Mouse (Mus musculus): ENCODE data around the gene Cdhr3. TPM values are rescaled to one million over a fixed set of nuclear protein-coding genes. Genes with fewer than 3 reads are reported as not detected.
"Not testable (repeated sequence)": the region's sequence is repeated elsewhere in the genome, so short reads cannot be mapped to it uniquely, and the experiment has no call there.

Cdhr3 gene
- polyA plus RNA-seq, 1 experiment from 2014 or later: 0.20 TPM

DNA sequence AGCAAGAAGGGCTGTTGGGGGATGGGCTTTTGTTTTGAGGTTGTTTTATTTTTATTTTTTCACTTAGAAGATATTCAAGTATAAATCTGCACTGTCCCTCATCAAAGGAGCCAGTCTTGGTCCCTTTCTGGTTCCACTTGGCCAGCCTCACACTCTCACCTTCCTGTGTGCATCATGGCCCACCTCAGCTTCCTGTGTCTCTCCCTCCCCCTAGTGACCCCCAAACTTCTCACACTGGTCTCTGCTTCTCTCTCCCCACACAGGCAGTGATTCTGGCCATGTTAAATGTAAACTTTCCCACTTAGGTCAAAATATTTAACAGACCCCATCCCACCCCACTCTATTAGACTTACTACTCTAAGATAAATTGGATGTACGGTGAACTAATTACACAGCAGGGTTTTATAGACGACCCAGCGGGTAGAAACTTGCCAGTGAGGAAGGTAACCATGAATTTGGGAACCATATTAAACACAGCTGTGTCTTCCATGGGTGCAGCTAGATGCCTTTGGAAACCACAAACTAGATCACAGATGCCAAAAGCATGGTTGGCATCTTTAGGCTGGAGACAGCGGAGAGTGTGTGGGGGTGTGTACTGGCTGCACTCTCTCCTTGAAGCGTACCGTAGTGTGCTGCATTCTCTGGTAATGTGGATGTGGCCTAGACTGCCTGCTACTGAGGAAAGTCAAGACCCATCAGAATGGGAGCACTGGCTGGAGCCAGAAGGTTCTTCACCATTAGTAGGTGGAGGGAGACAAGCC is 83.3 kb downstream of the Cdhr3 start:
- peaks cover 7% of the 10 kb centered on the region for H3K4me1 ChIP-seq
- no peak overlapping the region for H3K9ac ChIP-seq (replicated peaks)
- 78% methylated on average over 6 of the region's 6 CpGs for WGBS
- H3K9me3 ChIP-seq: no peaks in the 10 kb centered on the region
- no peaks in the 10 kb centered on the region for H3K27me3 ChIP-seq
- H3K36me3 ChIP-seq: no peaks in the 10 kb centered on the region
- H3K27ac ChIP-seq (replicated peaks): no peak overlapping the region
- ATAC-seq (replicated peaks): no peak
- H3K4me3 ChIP-seq: no peak overlapping the region
- no peak overlapping the region for H3K4me2 ChIP-seq (replicated peaks)

DNA sequence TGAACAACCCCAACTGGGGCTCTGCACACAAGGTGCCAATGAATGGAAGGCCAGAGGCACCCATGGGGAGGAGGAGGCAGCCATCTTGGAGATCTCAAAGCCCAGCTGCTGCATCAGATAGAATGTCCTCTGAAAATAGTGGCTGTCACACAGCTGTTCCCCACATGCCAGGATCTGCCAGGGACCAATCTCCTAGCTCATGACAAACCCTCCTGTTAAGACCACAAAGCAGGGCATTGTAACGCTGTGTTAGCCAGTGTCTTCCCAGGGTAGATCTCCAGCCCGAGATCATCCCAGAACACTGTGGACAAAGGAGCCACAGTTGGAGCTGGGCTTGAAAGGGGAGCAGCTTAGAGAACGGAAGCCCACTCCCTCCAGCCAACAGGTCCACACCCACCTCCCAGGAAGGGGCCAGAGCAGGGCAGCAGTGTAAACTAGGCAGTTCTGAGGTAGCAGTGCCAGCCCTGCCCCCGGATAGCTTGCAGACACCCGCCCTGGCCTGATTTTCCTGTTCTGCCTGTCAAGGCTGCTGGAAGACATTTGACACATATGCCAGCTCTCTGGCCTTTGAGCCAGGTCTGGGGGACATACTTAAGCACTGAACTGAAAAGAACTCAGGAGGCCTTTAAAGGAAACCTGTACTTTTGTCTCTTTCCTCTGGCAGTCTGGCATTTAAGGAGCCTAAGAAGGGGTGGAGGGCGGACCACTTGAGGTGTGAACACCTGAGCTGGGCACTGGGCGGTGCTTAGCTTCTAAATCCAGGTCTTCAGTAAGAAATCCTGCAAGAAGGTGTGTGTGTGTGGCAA is 84.2 kb downstream of the Cdhr3 start:
- 53% methylated on average over 7 of the region's 7 CpGs for WGBS
- no peak overlapping the region for H3K4me2 ChIP-seq (replicated peaks)
- H3K9ac ChIP-seq (replicated peaks): no peak overlapping the region
- H3K4me1 ChIP-seq: no peaks in the 10 kb centered on the region
- H3K27me3 ChIP-seq: no peaks in the 10 kb centered on the region
- H3K27ac ChIP-seq (replicated peaks): no peak overlapping the region
- no peaks in the 10 kb centered on the region for H3K36me3 ChIP-seq
- no peaks in the 10 kb centered on the region for H3K9me3 ChIP-seq
- ATAC-seq (replicated peaks): no peak
- H3K4me3 ChIP-seq: no peak overlapping the region

DNA sequence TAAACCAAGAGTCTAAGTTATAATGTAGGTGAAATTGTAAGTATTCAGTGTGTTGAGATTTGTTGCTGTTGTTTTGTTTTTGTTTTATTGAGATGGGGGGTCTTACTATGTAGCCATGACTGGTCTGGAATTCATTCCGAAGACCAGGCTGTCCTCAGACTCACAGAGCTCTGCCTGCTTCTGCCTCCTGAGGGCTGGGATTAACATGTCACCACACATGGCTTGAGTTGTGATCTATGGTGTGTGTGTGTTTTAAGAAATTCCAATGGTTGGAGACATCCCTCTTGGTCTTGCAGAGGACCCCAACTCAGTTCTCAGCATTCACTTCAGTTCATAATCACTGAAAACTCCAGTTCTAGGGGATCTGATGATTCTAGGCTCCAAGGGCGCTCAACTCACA is 85.5 kb downstream of the Cdhr3 start:
- Histone ChIP-seq H3K4me1 (no peaks in the 10 kb centered on the region), H3K27me3 (no peaks in the 10 kb centered on the region), H3K36me3 (no peaks in the 10 kb centered on the region), H3K27ac (replicated peaks) (no peak overlapping the region), H3K9me3 (no peaks in the 10 kb centered on the region), H3K4me3 (no peak overlapping the region), H3K9ac (replicated peaks) (no peak overlapping the region), H3K4me2 (replicated peaks) (no peak overlapping the region)
- no peak for ATAC-seq (replicated peaks)
- WGBS: 90% methylated on average over 2 of the region's 2 CpGs

DNA sequence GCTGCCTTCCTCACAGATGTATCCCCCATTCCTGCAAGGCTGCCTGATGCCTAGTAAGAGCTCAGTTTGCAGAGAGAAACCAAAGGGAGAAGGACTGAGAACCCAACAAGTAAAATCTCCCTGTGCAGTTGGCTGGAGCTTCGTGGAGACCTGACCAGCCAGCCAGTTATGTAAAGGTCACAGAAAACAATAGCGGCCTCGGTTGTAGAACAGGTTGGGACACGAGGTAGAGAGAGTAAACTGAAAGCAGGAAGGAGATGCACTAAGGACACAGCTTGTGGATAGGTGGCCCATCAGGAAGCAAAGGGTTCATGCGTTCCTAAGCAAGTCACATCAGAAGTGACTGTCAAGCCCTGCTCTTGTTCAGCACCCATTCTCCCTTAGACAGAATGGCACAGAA is 86.8 kb downstream of the Cdhr3 start:
- no peak for ATAC-seq (replicated peaks)
- no peak overlapping the region for H3K27ac ChIP-seq (replicated peaks)
- H3K4me1 ChIP-seq: no peaks in the 10 kb centered on the region
- H3K27me3 ChIP-seq: no peaks in the 10 kb centered on the region
- no peaks in the 10 kb centered on the region for H3K36me3 ChIP-seq
- no peak overlapping the region for H3K4me2 ChIP-seq (replicated peaks)
- H3K4me3 ChIP-seq: no peak overlapping the region
- H3K9me3 ChIP-seq: no peaks in the 10 kb centered on the region
- H3K9ac ChIP-seq (replicated peaks): no peak overlapping the region
- 86% methylated on average over 5 of the region's 5 CpGs for WGBS

DNA sequence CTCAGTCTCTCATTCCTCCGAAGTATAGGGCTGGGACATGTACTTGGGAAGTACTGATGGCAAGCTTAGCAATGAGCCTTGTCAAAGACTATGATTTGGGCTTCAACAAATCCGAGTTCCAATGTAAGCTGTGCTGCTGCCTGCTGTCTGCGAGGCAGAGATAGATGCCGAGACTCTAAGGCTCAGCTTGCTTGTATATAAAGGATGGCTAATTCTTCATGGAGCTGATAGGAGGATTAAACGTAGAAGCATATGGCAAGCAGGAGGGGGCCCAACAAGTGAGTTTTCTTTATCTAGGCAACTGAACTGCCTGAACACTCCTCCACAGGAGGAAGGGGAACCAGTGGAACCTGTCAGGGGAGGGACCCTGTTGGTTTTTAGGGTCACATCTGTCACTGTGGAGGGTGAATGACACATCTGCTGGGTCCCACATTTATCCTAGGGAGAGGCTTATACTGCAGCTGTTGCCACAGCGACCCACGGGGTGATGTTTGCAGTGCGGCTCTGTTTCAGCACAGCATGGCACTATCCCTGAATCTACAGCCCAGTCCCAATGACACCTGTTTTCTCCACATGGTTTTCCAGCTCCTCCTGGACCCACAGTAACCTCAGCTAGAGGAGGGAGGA is 89.2 kb downstream of the Cdhr3 start:
- Histone ChIP-seq H3K4me2 (replicated peaks) (no peak overlapping the region), H3K4me1 (no peaks in the 10 kb centered on the region), H3K27me3 (no peaks in the 10 kb centered on the region), H3K9me3 (no peaks in the 10 kb centered on the region), H3K36me3 (no peaks in the 10 kb centered on the region), H3K4me3 (no peak overlapping the region), H3K27ac (replicated peaks) (no peak overlapping the region), H3K9ac (replicated peaks) (no peak overlapping the region)
- 0 out of 2 replicates have a peak, but pooled peaks have one; percentile 9 for ATAC-seq (replicated peaks)
- 69% methylated on average over 8 of the region's 8 CpGs for WGBS

DNA sequence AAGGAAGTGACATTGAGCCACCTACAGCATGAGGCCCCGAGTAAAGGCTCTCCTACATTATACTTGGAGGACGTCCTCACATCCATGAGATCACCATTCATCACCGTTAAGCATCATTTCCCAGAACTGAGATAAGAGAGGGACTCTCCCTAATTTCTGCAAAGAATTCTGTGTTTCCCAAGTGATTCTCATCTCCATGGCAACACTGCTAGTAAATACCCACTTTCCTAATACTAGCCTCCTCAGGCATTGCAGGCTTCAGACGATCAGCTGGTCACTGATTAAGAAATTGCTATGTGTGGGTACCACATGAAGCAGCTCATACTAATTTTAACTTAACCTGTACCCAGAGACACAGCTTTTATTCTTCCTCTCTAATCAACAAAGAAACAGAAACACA is 92.3 kb downstream of the Cdhr3 start:
- Histone ChIP-seq H3K4me1 (no peaks in the 10 kb centered on the region), H3K4me3 (no peak overlapping the region), H3K27ac (replicated peaks) (no peak overlapping the region), H3K36me3 (no peaks in the 10 kb centered on the region), H3K4me2 (replicated peaks) (no peak overlapping the region), H3K9ac (replicated peaks) (no peak overlapping the region), H3K9me3 (no peaks in the 10 kb centered on the region), H3K27me3 (no peaks in the 10 kb centered on the region)
- 58% methylated on average over 4 of the region's 4 CpGs for WGBS
- 0 out of 2 replicates have a peak, but pooled peaks have one; percentile 36 for ATAC-seq (replicated peaks)

DNA sequence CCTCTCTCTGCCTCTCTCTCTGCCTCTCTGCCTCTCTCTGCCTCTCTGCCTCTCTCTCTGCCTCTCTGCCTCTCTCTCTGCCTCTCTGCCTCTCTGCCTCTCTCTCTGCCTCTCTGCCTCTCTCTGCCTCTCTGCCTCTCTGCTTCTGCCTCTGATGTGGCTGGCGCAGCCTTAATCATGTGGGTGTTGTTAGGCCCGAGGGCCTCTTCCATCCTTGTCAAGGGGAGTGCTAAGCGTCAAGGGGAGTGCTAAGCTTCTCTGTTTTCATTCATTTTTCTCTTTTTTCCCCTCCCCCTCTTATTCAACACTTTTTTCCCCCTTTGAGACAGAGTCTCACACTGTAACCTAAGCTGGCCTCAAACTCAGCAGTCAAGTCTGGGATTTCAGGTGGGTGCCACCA is 92.9 kb downstream of the Cdhr3 start:
- H3K36me3 ChIP-seq; H3K27me3 ChIP-seq; H3K4me2 ChIP-seq (replicated peaks); ATAC-seq (replicated peaks); H3K27ac ChIP-seq (replicated peaks); H3K9me3 ChIP-seq; H3K4me1 ChIP-seq; H3K9ac ChIP-seq (replicated peaks); H3K4me3 ChIP-seq: not testable (repeated sequence)
- WGBS: 36% methylated on average over 3 of the region's 3 CpGs

DNA sequence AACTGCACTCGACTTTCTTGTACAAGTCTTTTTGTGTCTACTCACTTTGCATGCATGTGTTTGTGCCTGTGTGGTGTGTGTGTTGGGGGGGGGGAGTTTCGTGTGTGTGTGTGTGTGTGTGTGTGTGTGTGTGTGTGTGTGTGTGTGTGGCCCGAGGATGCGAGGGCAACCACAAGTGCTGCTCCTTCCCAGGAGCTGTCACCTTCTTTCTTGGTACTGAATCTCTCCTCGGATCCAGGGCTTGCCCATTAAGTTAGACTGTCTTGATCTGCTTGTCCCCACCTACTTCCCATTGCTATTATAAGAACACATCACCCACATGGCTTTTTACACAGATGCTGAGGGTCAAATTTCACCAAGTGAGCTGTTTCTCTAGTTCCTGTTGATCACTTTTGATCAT is 93.9 kb downstream of the Cdhr3 start:
- WGBS: 83% methylated on average over 5 of the region's 5 CpGs
- no peak overlapping the region for H3K4me2 ChIP-seq (replicated peaks)
- no peak overlapping the region for H3K27ac ChIP-seq (replicated peaks)
- H3K27me3 ChIP-seq: no peaks in the 10 kb centered on the region
- no peaks in the 10 kb centered on the region for H3K4me1 ChIP-seq
- ATAC-seq (replicated peaks): no peak
- H3K9me3 ChIP-seq: no peaks in the 10 kb centered on the region
- H3K9ac ChIP-seq (replicated peaks): no peak overlapping the region
- no peaks in the 10 kb centered on the region for H3K36me3 ChIP-seq
- no peak overlapping the region for H3K4me3 ChIP-seq

DNA sequence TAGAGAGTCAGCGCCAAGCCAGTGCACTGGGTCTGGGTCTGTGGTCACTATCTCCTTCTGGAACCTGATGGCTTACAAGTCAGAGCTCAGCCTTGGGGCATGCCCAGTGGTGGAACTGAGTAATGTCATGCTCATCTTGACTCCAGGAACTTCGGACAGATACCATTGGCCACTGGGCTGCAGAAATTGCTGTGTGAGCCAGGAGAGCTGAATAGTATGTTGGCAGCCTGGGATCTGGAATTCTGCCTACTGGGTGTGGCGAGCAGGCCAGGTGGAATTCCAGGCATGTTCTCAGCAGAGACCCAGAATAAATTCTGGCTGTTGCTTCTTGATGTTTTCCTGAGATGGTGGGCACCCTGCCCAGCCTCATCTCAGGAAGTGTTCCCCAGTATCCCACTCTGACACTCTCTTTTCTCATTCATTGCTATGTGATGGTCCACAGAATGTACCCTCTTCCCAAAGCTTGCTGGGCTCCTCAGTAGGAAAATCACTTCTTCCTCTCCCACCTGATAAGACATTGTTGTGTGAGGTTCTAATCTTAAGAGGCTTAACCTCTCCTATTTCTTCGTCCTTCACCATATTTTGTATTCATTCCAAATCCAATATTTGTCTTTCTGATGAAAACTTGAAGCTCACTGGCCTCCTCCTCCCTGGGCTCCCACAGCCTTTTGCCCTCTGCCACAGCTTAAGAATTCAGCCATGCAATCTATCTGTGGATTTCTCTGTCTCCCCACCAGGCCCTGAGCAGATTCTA is 97.4 kb downstream of the Cdhr3 start:
- no peak for ATAC-seq (replicated peaks)
- WGBS: 75% methylated on average over 4 of the region's 4 CpGs
- Histone ChIP-seq H3K4me2 (replicated peaks) (no peak overlapping the region), H3K36me3 (no peaks in the 10 kb centered on the region), H3K4me1 (no peaks in the 10 kb centered on the region), H3K9ac (replicated peaks) (no peak overlapping the region), H3K27ac (replicated peaks) (no peak overlapping the region), H3K4me3 (no peak overlapping the region), H3K27me3 (no peaks in the 10 kb centered on the region), H3K9me3 (no peaks in the 10 kb centered on the region)

DNA sequence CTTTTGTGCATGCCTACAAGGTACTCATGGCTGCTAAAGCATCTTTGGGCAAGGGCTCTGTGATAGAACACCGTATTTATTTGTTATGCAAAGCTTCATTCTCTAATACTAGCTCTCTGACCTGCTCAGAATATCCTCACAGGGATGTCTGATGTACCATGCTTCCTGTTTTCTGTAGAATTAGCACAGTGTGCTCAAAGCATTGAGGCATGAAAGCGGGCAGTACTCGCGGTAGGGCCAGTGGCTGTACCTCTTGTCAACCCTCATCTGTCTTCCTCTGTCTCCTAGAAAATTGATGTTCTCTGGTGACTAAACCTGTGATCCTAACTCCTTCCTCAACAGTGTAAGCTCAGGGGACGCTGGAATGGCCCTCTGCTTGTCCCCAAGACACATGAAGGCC is 98.6 kb downstream of the Cdhr3 start:
- H3K36me3 ChIP-seq: no peaks in the 10 kb centered on the region
- no peak overlapping the region for H3K4me3 ChIP-seq
- no peak overlapping the region for H3K4me2 ChIP-seq (replicated peaks)
- H3K9me3 ChIP-seq: no peaks in the 10 kb centered on the region
- H3K27me3 ChIP-seq: no peaks in the 10 kb centered on the region
- H3K9ac ChIP-seq (replicated peaks): no peak overlapping the region
- no peaks in the 10 kb centered on the region for H3K4me1 ChIP-seq
- ATAC-seq (replicated peaks): no peak
- no peak overlapping the region for H3K27ac ChIP-seq (replicated peaks)
- 87% methylated on average over 5 of the region's 5 CpGs for WGBS

DNA sequence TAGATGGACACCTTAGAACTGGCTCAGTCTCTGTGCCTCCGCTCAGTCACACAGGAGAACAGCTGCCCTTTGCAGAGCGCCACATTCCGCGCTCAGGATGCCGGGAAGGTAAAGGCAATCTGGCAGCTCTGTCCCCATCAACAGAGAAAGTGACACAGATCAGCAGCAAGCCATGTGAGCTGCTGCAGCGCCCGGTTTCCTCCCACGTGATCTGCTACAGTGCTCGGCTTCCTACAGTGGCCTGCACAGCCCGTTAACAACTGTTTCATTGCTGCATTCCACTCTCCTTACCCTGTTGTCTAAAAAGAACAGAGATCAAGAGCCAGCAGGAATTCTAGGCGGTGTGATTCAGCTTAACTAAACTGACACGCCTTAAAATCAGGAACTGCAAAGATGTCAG is 102.9 kb downstream of the Cdhr3 start:
- ATAC-seq (replicated peaks): peak; percentile 35; the same call in 1 of the 2 replicates
- H3K4me2 ChIP-seq (replicated peaks): no peak overlapping the region
- H3K4me3 ChIP-seq: no peak overlapping the region
- no peak overlapping the region for H3K27ac ChIP-seq (replicated peaks)
- no peaks in the 10 kb centered on the region for H3K27me3 ChIP-seq
- no peaks in the 10 kb centered on the region for H3K4me1 ChIP-seq
- H3K9ac ChIP-seq (replicated peaks): no peak overlapping the region
- no peaks in the 10 kb centered on the region for H3K36me3 ChIP-seq
- 69% methylated on average over 12 of the region's 12 CpGs for WGBS
- no peaks in the 10 kb centered on the region for H3K9me3 ChIP-seq

DNA sequence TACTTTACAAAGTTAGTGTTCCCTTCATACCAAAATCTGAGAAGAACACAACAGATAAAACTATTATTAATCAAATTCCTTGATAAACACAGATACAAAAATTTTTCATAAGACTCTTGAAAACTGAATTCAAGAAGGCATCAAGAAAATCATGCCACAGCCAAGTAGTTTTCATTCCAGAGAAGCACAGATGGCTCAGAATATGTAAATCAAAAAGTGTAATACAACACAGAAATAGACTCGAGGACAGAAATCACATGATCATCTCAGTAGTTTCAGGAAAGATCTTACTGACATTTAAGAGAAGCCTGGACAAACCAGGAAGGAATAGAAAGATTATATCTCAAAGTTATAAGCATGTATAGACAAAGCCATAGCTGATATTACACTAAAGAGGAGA is 106.4 kb downstream of the Cdhr3 start:
- H3K9me3 ChIP-seq: no peaks in the 10 kb centered on the region
- no peaks in the 10 kb centered on the region for H3K36me3 ChIP-seq
- H3K9ac ChIP-seq (replicated peaks): no peak overlapping the region
- ATAC-seq (replicated peaks): no peak
- H3K27me3 ChIP-seq: no peaks in the 10 kb centered on the region
- no peak overlapping the region for H3K4me2 ChIP-seq (replicated peaks)
- H3K4me3 ChIP-seq: no peak overlapping the region
- 50% methylated on average over 1 of the region's 1 CpGs for WGBS
- no peak overlapping the region for H3K27ac ChIP-seq (replicated peaks)
- peaks cover 6% of the 10 kb centered on the region; the same call in 1 of the 2 replicates for H3K4me1 ChIP-seq

Measured in forebrain, embryonic 15.5 days (tissue).